Mouse (Mus musculus) midbrain, postnatal 0 days (tissue): ENCODE results near the gene Rusc2. TPM values are rescaled to one million over a fixed set of nuclear protein-coding genes. Genes with fewer than 3 reads are reported as not detected.
A peak's percentile ranks its signal among the peaks of the same experiment; 100 is the strongest.

Source experiments
- ATAC-seq: fragments of 200-750 bp; cut with Nextera tagmentation; 2 replicates; pipeline ENCODE4 v1.8.0; 2017; ENCODE audit warnings: moderate number of reproducible peaks, mild to moderate bottlenecking, moderate TSS enrichment, moderate library complexity; ENCODE audit not compliant: low FRiP score
- DNase-seq: peaks from one replicate; pipeline ENCODE4 v3.0.0-alpha.2; 2015; ENCODE audit warnings: low spot score
- H3K27ac ChIP-seq: fragments of 300-500 bp; sonication (generic); 2 replicates; pipeline ENCODE4 v1.5.1; 2014; ENCODE audit warnings: low read depth, mild to moderate bottlenecking, low read length, mixed read lengths
- H3K27me3 ChIP-seq: fragments of 300-500 bp; sonication (generic); 2 replicates; pipeline ENCODE4 v1.6.1; 2014; ENCODE audit warnings: low read length, control low read depth, mixed read lengths; ENCODE audit not compliant: insufficient read depth
- H3K36me3 ChIP-seq: fragments of 300-500 bp; sonication (generic); 2 replicates; pipeline ENCODE4 v1.6.1; 2014; ENCODE audit warnings: low read length, control low read depth, mixed read lengths; ENCODE audit not compliant: insufficient read depth
- H3K4me1 ChIP-seq: fragments of 300-500 bp; sonication (generic); 2 replicates; pipeline ENCODE4 v1.6.1; 2014; ENCODE audit warnings: mild to moderate bottlenecking, control low read depth, antibody characterized with exemption, low read length, mixed read lengths; ENCODE audit not compliant: insufficient read depth
- H3K4me2 ChIP-seq: fragments of 300-500 bp; sonication (generic); 2 replicates; pipeline ENCODE4 v1.6.1; 2014; ENCODE audit warnings: low read depth, mild to moderate bottlenecking, low read length, mixed read lengths; ENCODE audit not compliant: poor library complexity, severe bottlenecking
- H3K4me3 ChIP-seq: fragments of 300-500 bp; sonication (generic); 2 replicates; pipeline ENCODE4 v1.5.1; 2014; ENCODE audit warnings: low read depth, mild to moderate bottlenecking, low read length, moderate library complexity
- H3K9ac ChIP-seq: fragments of 300-500 bp; sonication (generic); replicated peaks from 2 replicates; pipeline ENCODE4 v1.6.1; 2014; ENCODE audit warnings: mild to moderate bottlenecking, low read length, moderate library complexity, mixed read lengths; ENCODE audit not compliant: poor library complexity, severe bottlenecking
- H3K9me3 ChIP-seq: fragments of 300-500 bp; sonication (generic); 2 replicates; pipeline ENCODE4 v1.6.1; 2016; ENCODE audit warnings: low read length, control low read depth
- CTCF ChIP-seq: IDR thresholded peaks from 2 replicates; pipeline ENCODE4 v1.5.1; 2016; ENCODE audit warnings: antibody characterized with exemption, mild to moderate bottlenecking
- WGBS: fragments of 180-500 bp; shearing (Covaris S2); extraction: QIAGEN DNeasy Blood & Tissue Kit; methylation state at CpG from one replicate; pipeline ENCODE4 v1.1.7; 2014; 5-methylcytosine and 5-hydroxymethylcytosine counted together
- polyA plus RNA-seq: library from polyadenylated mRNA; unstranded; fragments of >200 nt; fragmentation: Nextera tagmentation; extraction: Ambion mirVana; gene quantifications from 2 replicates; pipeline ENCODE4 v1.2.1, GENCODE M21; 2015
- total RNA-seq: library from RNA; depleted of rRNA; stranded (reverse); fragments of >200 nt; gene quantifications from 2 replicates; pipeline ENCODE4 v1.2.3, GENCODE M21; 2014

The Rusc2 gene
- total and polyA plus RNA-seq, 2 experiments from 2014 or later, result 78.9 to 200 TPM

DNA sequence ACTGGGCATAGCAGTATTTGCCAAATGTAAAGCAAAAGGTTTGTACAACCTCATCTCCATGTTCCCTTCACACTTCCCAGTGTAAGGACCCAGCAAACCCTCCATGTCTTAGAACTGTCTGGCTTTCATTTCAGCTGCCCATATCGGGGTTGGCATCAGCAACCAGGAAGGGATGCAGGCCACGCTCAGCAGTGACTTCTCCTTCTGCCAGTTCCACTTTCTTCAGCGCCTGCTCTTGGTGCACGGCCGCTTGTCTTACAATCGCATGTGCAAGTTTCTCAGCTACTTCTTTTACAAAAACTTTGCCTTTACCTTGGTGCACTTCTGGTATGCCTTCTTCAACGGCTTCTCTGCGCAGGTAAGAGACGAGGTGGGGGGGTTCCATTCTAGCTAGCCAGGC, 14.0 kb upstream of the Rusc2 start:
- Histone ChIP-seq H3K9ac (no peak overlapping the region), H3K27ac (no peak overlapping the region), H3K36me3 (no peaks in the 10 kb centered on the region), H3K27me3 (no peaks in the 10 kb centered on the region), H3K4me2 (no peak overlapping the region), H3K4me1 (no peaks in the 10 kb centered on the region), H3K9me3 (no peaks in the 10 kb centered on the region), H3K4me3 (no peak overlapping the region)
- TF ChIP-seq CTCF, result no peak
- DNase-seq, result no peak
- ATAC-seq, result no peak
- 91% methylated on average over 9 of the region's 9 CpGs for WGBS

DNA sequence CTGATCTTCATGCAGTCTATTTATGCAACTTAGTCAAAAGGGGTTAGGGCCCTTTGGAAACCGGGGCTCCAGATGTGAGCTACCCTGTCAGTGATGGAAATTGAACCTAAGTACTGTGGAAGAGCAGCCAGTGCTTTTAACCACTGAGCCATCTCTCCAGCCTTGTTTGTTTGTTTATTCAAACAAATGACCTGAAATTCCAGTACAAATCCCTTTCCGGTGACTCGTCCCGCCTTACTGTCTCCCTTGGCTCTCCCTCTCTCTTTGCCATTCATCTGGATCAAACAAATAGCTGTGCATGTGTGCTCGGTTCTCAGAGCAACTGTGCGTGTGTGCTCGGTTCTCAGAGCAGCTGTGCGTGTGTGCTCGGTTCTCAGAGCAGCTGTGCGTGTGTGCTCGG, 10.4 kb upstream of the Rusc2 start:
- 70% methylated on average over 9 of the region's 11 CpGs for WGBS
- ATAC-seq (no peak), DNase-seq (no peak)
- no peak for TF ChIP-seq CTCF
- H3K27ac ChIP-seq, result no peak overlapping the region
- H3K27me3 ChIP-seq, result no peaks in the 10 kb centered on the region
- no peak overlapping the region for H3K9ac ChIP-seq
- H3K4me3 ChIP-seq, result no peak overlapping the region
- H3K4me2 ChIP-seq, result no peak overlapping the region
- no peaks in the 10 kb centered on the region for H3K9me3 ChIP-seq
- no peaks in the 10 kb centered on the region for H3K4me1 ChIP-seq
- H3K36me3 ChIP-seq, result no peaks in the 10 kb centered on the region

DNA sequence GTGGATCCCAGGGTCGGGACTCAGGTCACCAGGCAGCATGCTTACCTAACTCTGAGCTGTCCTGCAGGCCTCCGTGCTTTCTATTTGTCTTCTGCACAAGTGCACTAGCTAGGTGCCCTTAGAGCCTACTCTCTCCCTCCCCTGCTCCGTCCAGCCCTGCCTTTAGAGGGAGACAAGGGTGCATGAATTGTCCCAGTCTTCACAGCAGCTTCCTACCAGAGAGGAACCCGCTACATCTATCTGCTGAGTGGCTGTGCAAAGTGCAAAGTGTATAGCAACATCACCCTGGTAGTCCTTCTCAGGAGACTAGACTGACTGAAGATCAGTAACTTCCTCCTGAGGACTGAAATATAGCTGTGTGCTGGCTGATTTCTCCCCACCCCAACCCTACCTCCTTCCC, 9.6 kb upstream of the Rusc2 start:
- no peak for TF ChIP-seq CTCF
- no peak overlapping the region for H3K27ac ChIP-seq
- no peaks in the 10 kb centered on the region for H3K36me3 ChIP-seq
- H3K9ac ChIP-seq, result no peak overlapping the region
- ATAC-seq, result no peak
- H3K4me2 ChIP-seq, result no peak overlapping the region
- H3K4me3 ChIP-seq, result no peak overlapping the region
- no peaks in the 10 kb centered on the region for H3K4me1 ChIP-seq
- H3K27me3 ChIP-seq, result no peaks in the 10 kb centered on the region
- WGBS, result 84% methylated on average over 4 of the region's 4 CpGs
- DNase-seq, result no peak
- H3K9me3 ChIP-seq, result no peaks in the 10 kb centered on the region

DNA sequence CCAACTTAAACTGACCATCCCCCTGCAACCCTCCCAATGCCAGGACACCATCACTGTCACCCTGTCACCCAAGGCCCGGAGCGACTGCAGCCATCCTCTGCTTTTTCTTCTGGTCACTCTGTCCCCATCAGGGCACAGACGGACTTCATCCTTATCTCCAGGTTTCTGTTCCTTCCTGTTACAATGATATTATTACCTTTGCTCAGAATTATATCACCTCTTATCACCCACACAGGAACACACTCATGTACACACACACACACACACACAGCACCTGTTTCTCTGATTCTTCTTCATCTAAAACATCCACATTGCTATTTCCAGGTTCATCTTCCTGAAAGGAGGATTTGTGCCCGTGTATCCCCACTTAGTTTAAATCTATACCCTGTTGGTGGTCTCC, 7.5 kb upstream of the Rusc2 start:
- Histone ChIP-seq H3K27me3 (no peaks in the 10 kb centered on the region), H3K27ac (no peak overlapping the region), H3K4me3 (no peak overlapping the region), H3K9ac (no peak overlapping the region), H3K36me3 (no peaks in the 10 kb centered on the region), H3K9me3 (no peaks in the 10 kb centered on the region), H3K4me2 (no peak overlapping the region), H3K4me1 (no peaks in the 10 kb centered on the region)
- 90% methylated on average over 4 of the region's 4 CpGs for WGBS
- ATAC-seq (no peak), DNase-seq (no peak)
- no peak for TF ChIP-seq CTCF

DNA sequence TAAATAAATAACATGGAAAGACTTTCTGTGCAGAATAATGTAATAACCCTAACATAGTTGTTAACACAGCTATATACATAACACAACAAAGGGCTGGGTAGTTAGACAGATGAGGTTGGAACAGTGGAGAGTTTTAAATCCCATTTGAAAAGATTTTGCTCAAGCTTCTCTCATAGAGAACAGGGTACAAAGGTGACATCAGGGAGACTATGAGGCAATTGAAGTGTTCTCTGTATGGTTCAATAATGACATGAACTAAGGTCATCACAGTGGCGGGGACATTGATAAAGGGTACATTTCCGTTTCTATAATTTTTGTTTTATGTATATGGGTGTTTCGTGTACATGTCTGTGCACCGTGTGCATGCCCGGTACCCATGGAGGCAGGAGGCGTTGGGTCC, 2.2 kb upstream of the Rusc2 start:
- no peak for TF ChIP-seq CTCF
- Histone ChIP-seq H3K4me2 (no peak overlapping the region), H3K4me1 (peaks cover 11% of the 10 kb centered on the region), H3K4me3 (no peak overlapping the region), H3K9ac (no peak overlapping the region), H3K9me3 (no peaks in the 10 kb centered on the region), H3K27me3 (no peaks in the 10 kb centered on the region), H3K36me3 (no peaks in the 10 kb centered on the region), H3K27ac (no peak overlapping the region)
- DNase-seq, result no peak
- no peak for ATAC-seq
- WGBS, result 95% methylated on average over 6 of the region's 6 CpGs

DNA sequence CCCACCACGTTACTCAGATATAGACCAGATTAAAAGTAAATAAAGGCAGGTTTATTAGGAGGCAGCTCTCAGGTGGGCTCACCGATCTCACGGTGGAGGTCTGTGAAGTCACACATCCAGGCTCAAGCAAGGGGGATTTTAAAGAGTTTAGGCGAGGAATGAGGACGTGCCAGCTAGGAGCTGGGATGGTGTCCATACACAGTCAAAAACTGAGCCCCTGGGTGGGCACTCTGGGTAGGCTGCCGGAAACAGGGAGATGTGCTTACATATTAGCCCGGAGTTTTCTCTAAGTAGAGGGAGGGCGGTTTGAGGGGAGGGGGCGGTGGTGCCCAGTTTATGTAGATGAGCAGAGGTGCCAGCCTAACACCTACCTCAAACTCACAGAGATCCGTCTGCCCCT, 828 bp upstream of the Rusc2 start:
- WGBS, result 50% methylated on average over 10 of the region's 10 CpGs
- peak overlapping the region; percentile 91 for H3K9ac ChIP-seq
- H3K4me3 ChIP-seq, result peak overlapping the region; percentile 76
- H3K36me3 ChIP-seq, result no peaks in the 10 kb centered on the region
- H3K9me3 ChIP-seq, result no peaks in the 10 kb centered on the region
- peaks cover 11% of the 10 kb centered on the region for H3K4me1 ChIP-seq
- H3K4me2 ChIP-seq, result peak overlapping the region; percentile 89
- no peaks in the 10 kb centered on the region for H3K27me3 ChIP-seq
- ATAC-seq (no peak), DNase-seq (no peak)
- H3K27ac ChIP-seq, result 0 out of 2 replicates have a peak overlapping the region, but pooled peaks have one; percentile 79
- no peak for TF ChIP-seq CTCF
